Mouse (Mus musculus) neural tube, embryonic 10.5 days (tissue): ENCODE measurements around the gene Dlg4.
A peak's percentile ranks its signal among the peaks of the same experiment; 100 is the strongest.
"Not testable (repeated sequence)": the region's sequence is repeated elsewhere in the genome, so short reads cannot be mapped to it uniquely, and the experiment has no call there.

Experiments
- DNase-seq: peaks from one replicate; pipeline ENCODE4 v3.0.0-alpha.2; 2017; ENCODE audit warnings: low spot score; ENCODE audit errors: extremely low spot score

The Dlg4 gene

DNA sequence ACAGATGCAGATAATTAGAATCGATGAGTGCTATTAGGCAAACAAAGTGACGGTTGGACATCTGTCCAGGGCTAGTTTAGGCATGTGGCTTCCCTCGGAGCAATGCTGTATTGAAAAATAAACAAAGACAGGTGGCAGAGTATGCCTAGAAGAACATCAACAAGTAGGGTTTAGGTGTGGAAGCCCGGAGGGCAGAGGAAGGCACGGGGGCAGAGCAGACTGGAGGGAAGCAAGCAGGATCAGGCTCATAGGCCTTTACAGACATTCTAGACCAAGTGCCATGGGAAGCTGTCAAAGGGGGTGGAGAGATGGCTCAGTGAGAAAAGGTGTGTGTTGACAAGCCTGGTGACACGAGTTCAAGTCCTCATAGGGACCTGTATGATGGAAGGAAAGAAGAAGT is 32.6 kb downstream of the Dlg4 start:
- DNase-seq, result no peak

DNA sequence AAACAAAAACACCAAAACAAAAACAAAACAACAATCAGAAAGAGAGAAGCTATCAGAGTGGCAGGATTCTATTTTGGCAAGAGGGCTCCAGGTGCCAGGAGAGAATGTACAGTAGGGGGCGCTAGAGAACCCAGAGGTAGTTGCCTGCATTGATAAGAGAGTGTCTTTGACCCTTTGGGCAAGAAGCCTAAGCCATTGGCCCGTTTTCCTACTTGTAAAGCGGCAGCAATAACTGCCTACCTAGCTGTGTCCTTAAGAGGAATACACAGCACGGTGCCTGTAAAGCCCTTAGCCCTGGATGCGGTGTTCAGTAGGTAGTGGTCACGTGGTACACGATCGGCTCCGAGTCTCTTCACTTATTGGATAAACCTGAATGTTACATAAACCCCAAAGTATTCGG is 33.1 kb downstream of the Dlg4 start:
- DNase-seq, result no peak

DNA sequence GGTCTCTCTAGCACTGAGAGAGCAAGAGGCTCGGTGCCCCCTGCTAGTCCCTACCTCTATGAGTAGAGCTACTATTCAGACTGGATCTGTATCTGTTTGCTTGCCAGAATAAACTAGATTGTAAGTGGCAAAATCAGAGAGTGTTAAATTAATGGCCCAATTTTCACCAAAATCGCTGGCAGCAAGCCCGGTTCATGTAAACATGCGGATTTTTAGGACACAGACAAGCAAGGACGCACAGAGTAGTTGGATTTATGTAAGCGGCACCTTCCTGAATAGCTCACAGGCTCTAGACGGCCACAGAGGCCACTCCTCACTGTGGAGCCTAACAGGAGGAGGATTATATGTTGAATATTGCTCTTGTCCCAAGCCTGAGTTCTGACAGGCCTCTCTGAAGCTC is 36.4 kb downstream of the Dlg4 start:
- DNase-seq, result no peak

DNA sequence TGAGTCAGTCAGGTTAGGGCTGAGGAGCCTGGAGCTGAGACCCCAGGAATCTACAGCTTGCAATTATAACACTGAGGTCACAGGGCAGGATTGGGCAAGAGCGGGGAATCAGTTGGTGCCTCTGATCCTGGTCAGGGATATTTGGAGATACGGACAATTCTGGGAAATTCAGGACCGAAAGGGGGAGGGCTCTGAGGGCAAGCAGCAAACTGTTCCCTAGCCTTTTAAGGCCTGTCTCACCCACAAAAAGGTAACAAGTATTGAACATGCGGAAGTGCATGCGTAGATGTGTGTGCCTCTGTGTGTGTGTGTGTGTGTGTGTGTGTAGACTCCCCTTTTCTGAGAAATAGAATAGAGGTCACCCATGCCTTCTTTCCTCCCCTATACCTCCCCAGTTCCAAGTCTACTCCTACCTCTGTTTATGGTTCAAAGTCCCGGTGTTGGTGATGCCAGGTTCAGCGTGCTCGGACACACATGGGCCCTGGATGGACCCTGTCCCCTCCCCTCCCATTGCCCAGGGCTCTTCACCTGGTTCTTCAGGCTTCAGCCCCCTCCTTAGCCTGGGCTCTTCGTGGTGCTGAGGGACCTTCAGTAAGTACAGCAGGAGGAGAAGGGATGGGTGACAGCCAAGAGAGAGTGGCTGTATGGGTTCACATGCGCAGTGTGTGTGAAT is 37.3 kb downstream of the Dlg4 start, which contains the start of gene Asgr1:
Gene Asgr1 (plus strand): TSS at position 188 of the 673 bp plus-strand sequence.
- DNase-seq, result no peak

DNA sequence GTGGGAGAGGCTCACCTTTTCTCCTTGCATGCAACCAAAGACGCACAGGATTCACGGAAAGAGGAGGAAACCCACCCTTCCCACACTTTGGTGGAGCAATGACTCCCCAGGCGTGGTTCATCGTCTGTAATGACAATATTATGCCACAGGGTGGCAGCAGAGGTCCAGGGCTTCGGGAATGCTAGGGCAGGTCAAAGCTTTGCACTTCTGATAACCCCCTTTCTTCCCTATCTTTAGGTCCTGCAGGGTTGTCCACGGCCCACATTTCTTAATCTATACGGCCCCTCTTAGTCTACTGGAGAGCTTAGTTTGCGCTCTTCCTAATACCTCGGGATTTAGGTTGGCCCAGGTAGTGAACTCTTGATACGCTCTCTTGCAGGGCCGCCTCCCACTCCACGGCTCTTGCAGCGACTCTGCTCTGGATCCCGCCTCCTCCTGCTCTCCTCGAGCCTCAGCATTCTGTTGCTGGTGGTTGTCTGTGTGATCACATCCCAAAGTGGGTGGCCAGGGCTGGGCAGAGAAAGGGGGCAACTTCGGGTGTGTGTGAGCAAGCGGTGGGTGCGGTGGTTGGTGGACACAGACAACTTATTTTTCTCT is 39.0 kb downstream of the Dlg4 start:
- peak; percentile 89 for DNase-seq

DNA sequence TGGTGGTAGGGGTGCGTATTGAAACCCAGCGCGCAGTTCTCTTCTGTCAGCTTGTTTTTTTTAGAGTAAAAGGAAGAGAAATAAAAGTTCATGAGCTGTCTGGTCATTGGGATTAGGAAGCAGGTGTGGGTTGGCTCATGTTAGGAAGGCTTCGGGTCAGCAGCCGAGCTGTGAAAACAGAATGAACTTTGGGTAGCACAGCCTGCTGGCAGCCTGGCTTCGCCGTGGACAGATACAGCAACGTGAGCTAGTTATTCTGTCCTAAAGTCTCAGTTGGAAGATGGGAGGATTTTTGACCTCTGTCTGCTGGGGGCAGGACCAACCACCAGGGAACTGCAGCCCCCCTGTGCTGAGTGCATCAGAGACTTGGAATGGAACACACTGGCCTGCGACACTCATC is 41.1 kb downstream of the Dlg4 start:
- DNase-seq, result no peak

DNA sequence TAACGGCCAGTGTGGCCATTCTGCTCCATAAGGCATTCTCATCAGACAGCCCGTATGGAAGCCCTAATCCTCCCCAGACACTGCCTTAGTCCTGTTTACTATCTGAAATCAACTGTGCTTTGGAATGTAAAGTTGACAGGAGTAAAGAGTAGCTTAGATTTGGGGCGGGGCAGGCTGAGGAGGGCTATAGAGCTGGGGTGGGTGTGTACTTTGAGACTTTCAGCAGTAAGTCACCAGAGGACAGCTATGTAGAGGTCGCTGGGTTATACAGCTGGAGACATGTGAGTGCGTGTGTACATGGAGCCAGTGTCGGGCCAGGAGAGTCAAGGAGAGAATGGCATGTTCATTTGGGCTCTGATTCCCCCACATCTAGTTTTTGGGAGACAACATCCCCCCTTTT is 43.2 kb downstream of the Dlg4 start:
- no peak for DNase-seq

DNA sequence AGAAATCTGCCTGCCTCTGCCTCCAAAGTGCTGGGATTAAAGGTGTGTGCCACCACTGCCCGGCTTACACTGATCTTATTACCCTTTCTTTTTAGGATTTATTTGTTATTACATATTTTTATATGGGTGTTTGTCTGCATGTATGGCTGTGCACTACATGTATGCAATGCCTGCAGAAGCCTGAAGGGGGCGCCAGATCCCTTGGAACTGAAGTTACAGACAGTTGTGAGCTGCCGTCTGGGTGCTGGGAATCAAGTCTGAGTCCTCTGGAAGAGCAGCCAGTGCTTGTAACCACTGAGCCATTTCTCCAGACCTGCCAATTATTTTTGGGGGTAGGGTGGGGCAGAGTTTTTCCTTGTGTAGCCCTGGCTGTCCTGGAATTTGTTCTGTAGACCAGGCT is 46.3 kb downstream of the Dlg4 start:
- DNase-seq, result no peak

DNA sequence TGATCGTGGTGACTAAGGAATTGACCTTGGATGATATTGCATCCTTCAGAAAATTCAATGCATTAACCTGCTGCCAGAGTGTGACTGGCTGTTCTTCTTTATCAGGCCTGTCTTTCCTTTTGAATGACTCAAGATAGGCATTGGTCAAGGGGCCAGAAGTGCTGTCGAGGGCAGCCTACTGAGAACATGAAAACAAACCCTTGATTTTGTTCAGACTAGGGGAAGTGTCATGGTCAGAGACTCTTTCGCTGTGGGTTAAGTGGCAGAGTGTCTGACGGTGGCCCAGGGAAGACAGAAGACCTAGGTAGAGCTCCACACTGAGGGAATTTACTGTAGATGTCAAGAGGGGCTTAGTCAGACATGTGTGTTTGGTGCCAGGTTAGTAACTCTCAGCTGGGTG is 50.0 kb downstream of the Dlg4 start:
- no peak for DNase-seq

DNA sequence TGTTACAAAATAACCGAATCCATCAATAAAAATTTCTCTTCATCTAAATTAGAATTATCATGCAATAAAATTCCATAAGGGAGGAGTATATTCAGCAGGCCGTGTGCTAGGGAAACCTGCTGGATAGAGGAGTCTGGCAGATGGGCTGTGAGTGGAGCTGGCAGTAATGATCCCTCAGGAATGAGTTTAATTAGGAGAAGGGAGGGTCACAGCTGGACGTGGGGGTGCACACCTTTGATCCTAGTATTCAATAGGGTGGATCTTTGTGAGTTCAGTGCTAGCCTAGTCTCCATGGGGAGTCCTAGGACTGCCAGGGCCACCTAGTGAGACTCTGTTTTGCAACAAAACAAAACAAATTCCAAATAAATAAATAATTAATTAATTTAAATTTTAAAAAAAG is 51.5 kb downstream of the Dlg4 start:
- no peak for DNase-seq

DNA sequence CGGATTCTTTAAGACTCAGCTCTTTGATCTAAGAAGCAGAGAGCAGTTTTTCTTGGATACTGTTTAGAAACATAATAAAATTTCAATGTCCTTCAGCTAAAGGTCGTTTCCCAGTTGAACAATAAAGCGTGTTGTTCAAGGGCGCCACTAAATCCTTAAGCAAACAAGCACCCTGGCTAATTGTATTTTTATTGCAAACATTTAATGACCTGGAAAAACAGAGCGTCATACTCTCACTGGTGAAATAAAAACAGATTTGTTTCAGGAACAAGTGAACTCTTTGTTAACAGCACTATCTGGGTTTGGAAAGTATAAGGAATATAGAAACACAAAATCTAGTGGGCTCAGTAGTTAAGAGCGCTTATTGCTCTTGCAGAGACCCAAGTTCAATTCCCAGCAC is 53.3 kb downstream of the Dlg4 start:
- DNase-seq, result no peak

DNA sequence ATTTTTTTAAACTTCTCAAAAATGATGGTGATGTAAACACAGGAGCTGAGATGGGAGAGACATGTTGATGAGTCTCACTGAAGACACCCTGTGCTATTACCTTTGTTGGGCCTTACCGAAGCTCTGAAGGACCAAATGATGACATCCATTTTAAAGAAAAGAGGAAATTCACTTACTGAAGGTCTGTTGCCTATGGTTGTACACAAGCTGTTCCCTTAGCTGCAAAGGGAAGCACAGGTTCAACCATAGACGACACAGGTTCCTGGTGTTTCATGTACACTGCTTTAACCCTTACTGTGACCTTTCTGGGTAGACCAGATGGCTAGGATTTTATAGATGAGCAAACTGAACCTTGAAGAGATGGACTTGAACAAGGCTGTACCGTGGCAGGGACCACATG is 53.9 kb downstream of the Dlg4 start:
- DNase-seq, result not testable (repeated sequence)

DNA sequence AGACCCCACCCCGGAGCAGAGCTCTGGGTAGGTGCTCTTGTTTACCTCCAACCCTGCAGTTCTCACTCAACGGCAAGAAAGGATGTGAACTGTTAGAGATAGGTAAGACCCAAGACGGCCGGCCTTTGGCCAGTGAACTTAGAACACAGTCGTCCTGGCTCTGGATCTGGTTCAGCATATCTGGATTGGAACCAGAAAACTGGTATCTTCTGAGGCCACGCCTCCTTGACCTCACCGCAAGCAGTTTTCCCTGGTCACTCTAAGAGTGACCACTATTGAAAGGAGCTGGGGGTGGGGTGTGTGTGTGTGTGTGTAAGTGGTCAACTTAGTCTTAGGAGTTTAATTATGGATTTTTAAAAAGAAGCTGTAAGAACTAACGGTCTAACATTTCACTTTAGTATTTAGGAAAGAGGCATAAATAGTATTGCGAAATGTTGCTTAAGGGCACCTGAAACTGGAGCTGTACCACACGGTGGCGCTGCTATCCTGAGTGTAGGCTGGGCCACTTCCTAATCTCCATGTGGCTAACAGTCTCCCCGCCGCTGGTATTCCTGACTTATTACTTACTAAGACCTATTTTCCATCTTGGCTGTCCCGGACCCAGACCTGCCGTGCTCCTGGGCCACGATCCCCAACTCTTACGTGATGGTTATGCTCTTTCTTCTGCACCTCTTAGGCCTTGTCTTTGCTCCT is 57.8 kb downstream of the Dlg4 start:
- peak; percentile 72 for DNase-seq

DNA sequence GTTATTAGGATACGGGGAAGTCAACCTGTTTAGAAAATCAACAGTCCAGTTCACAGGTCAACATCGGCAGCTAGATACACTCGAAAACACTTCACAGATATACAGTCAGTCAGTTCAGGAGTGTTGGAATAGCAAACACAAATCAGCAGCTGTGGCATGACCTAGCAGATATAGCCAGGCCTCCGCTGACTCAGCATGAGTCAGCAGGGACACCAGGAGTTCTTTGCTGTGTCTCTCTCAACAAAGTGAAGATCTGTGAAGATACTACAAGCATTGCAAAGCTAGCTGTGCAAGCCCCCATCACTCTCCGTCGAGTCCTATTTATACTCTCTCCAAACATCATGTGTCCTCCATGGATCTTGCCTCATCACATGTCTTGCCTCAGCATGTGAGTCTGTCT is 58.8 kb downstream of the Dlg4 start:
- DNase-seq, result no peak

DNA sequence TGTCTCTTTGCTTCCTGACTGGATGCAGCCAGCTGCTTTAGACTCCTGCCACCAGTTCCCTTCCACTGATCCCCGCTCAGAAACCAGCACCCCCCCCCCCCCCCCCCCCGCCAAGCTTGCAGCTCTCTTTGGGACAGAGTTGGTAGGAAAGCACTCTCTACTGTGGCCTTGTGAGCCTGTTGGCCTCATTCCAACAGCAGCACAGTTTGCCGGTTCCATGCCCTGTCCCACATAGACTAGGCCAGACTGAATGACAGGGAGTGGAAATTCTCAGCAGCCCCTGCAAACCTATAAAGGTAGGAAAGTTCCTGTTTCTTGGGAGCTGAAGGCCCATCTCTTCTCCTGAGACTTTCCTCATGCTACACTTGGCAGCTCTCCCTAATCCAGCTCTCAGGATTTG is 60.7 kb downstream of the Dlg4 start:
- no peak for DNase-seq

DNA sequence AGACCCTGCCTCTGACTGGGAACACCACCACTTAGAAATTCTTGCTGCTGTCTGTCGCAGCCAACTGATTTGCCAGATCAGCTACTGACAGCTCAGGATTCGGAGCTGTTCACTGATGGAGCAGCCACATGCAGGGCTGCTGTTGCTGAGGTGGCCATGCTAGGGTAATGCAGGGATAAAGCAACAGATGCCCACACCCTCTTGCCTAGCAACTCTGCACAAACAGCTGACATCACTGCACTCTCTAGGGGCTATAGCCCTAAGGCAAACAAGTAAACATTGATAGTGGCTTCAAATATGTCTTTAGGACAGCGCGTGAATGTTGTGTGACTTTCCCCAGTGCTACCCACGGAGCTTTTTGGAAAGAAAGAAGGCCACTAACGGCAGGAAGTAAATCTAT is 62.4 kb downstream of the Dlg4 start:
- no peak for DNase-seq

DNA sequence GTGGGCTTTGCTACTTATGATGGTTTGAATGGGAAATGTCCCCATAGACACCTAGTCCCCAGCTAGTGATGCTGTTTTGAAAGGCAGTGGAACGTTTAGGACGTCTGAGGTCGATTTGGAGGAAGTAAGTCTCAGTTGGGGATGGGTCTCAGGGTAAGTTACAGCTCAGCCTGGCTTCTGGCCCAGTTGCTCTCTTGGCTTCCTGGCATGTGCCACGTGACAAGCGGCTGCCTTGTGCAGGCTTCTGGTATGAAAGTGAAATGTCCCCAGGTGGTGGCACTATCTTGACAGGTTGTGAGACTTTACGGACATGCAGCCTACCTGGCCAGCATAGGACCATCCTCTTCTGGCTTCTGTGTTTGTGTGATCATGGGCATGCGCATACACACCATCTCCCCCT is 63.2 kb downstream of the Dlg4 start:
- no peak for DNase-seq

DNA sequence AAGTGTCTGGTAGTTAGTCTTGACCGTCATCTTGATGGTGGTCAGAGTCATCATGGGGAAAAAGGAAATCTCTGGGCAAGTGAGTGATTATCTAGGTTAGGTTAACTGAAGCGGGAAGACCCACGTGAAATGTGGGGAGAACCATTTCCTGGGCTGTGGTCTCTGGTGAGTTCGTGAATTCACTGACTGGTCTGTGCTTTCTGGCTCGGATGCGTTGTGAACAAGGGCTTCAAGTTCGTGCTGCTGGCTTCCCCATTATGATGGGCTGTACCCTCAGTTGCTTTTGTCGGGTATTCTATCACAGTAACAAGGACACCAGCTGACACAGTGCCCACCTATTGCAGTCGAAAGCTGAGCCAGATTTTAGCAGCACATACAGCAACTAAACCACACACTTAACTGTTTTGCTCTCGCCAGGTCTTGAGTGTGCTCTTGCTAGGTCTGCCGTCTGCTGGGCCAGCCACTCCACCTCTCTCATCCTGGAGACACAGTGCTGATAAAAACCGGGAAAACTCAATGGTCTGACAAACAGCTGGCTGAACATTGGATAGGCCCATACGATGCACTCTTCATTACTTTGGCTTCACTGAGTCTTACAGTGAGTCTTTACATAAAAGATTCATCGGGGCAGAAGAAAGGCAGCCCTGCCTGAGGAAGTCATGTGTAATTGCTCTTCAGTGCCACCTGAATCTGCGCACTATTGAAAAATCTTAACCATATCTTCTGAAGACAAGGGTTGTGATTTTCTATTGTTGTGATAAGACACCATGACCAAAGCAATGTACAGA is 64.3 kb downstream of the Dlg4 start:
- no peak for DNase-seq

DNA sequence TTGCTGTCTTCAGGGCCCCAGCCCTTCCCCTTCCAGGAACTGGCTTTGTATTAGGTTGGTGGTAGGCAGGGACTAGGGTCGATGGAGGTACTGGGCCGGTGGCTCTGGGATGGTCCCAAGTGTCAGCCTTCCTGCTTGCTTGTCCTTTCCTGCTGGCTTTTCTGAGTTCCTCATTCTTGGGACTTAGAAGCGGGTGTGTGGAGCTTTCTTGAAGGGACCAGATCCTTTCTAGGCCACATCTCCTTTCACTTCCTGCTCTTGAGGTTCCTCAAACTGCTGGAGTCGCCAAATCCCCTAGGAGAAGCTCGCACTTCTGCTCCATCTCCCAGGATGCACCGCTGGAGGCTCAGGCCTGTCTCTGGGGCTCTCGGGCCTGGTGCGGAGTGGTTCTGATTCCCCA is 67.8 kb downstream of the Dlg4 start:
- no peak for DNase-seq

DNA sequence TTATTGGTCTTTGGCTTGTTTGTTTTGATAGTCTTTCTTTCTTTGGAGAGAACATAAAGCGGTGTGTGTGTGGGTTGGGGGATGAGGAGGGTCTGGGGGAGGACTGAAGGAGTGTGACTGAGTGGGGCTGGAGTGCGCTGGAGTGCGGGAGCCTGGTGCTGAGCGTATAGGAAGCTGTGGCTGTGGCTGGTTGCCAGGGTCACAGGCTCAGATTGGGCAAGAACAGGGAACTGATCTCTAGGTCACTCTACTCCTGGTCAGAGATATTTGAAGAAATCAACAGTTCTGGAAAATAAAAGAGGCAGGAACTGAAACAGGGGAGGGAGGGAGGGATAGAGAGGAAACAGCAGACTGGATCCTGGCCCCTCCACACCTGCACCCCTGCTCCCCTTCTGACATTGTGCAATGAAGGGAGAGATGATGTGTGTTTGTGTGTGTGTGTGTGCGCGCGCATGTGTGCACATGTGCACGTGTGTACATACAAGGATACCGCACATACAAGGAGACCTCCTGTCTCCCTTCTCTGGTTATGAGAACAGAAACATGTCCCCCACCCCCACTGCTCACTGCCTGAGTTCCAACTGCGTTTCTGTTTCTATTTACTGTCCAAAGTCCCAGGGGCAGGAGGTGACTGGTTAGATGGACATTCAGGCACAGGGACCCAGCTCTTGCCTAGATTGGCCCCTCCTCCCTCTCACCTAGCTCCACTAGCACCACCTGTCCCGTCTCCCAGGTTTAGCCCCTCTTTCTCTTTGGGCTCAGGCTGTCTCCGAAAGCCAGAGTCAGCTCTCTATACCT is 75.4 kb downstream of the Dlg4 start, which contains the start of gene Asgr2:
Gene Asgr2 (plus strand): TSS at position 659 of the 798 bp plus-strand sequence.
- no peak for DNase-seq
